Mouse (Mus musculus) heart, adult 2 months (tissue): ENCODE data around the gene Snx9.

Source experiments
- CTCF ChIP-seq: fragments of 200-600 bp; IDR thresholded peaks from 2 replicates; pipeline ENCODE4 v1.8.1; 2022; ENCODE audit warnings: antibody characterized with exemption, mild to moderate bottlenecking, moderate library complexity
- EP300 ChIP-seq: fragments of 200-500 bp; IDR thresholded peaks from 2 replicates; pipeline ENCODE4 v1.6.1; 2011; ENCODE audit warnings: low read depth, low read length, control low read depth; ENCODE audit not compliant: insufficient read depth
- POLR2A ChIP-seq: fragments of 200-500 bp; IDR thresholded peaks from 2 replicates; pipeline ENCODE4 v1.6.1; 2011; ENCODE audit warnings: mild to moderate bottlenecking, low read depth, low read length, control low read depth; ENCODE audit not compliant: insufficient read depth

DNA sequence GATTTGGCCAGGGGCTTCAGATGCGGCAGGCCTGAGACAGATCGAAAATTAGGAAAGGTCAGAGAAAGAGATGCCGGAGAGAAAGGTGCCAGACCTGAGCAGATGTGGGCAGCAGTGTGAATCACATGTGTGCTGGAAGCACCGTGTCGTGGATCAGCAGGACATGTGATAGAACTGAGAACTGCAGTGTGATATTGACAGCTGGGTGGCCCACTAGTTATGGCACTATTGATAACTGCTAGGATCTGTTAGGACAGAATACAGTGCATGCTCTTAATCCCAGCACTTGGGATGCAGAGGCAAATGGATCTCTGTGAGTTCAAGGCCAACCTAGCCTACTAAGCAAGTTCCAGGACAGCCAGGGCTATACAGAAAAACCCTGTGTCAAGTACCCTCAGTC is 10.3 kb upstream of the Snx9 start:
- TF ChIP-seq CTCF: no peak
- no peak for TF ChIP-seq POLR2A
- TF ChIP-seq EP300: no peak
